Mouse (Mus musculus) G1E (cell line): ENCODE measurements around the gene Capn5. TPM values are rescaled to one million over a fixed set of nuclear protein-coding genes. Genes with fewer than 3 reads are reported as not detected.

ENCODE experiments used
- ATAC-seq: 2 replicates; pipeline ENCODE4 v1.8.0; 2016; ENCODE audit warnings: mild to moderate bottlenecking; ENCODE audit not compliant: insufficient number of reproducible peaks, poor library complexity, low FRiP score, severe bottlenecking; ENCODE audit errors: extremely low read depth
- DNase-seq: peaks from one replicate; pipeline ENCODE4 v3.0.0; 2012; ENCODE audit warnings: low spot score
- H3K27me3 ChIP-seq: 2 replicates; pipeline ENCODE4 v1.6.1; 2012; ENCODE audit warnings: mild to moderate bottlenecking, low read length, inconsistent platforms; ENCODE audit not compliant: insufficient read depth
- H3K36me3 ChIP-seq: replicated peaks from 2 replicates; pipeline ENCODE3; 2012; ENCODE audit warnings: mild to moderate bottlenecking, inconsistent platforms
- H3K4me1 ChIP-seq: 2 replicates; pipeline ENCODE4 v1.6.1; 2012; ENCODE audit warnings: low read depth, low read length, inconsistent platforms, mixed read lengths; ENCODE audit not compliant: insufficient read depth
- H3K4me3 ChIP-seq: 2 replicates; pipeline ENCODE4 v1.5.1; 2012; ENCODE audit warnings: low read depth, mild to moderate bottlenecking, inconsistent platforms, low read length, moderate library complexity, mixed read lengths
- H3K9me3 ChIP-seq: replicated peaks from 2 replicates; pipeline ENCODE4 v1.6.1; 2012; ENCODE audit warnings: inconsistent platforms
- CTCF ChIP-seq: IDR thresholded peaks from 2 replicates; pipeline ENCODE4 v1.5.1; 2012; ENCODE audit warnings: low read depth, low read length, inconsistent platforms, mixed read lengths
- GATA1 ChIP-seq: IDR thresholded peaks from 2 replicates; pipeline ENCODE4 v1.6.1; 2012; ENCODE audit warnings: borderline replicate concordance, low read length, inconsistent platforms, mixed read lengths
- GATA2 ChIP-seq: IDR thresholded peaks from 2 replicates; pipeline ENCODE4 v1.6.1; 2012; ENCODE audit warnings: low read depth, low read length, inconsistent platforms, borderline replicate concordance
- POLR2AphosphoS5 ChIP-seq: IDR thresholded peaks from 2 replicates; pipeline ENCODE4 v1.6.1; 2012; ENCODE audit warnings: low read depth, low read length, inconsistent platforms; ENCODE audit not compliant: insufficient replicate concordance
- TAL1 ChIP-seq: conservative IDR thresholded peaks from 2 replicates; pipeline ENCODE4 v1.6.1; 2012; ENCODE audit warnings: low read depth, low read length, inconsistent platforms, mixed read lengths
- polyA plus RNA-seq: library from polyadenylated mRNA; stranded (reverse); fragments of >175 nt; gene quantifications from 2 replicates; pipeline ENCODE4 v1.2.3, GENCODE M21; 2012
- total RNA-seq, 2 experiments: library from RNA; stranded (forward) in 1 of 2; stranded (reverse) in 1 of 2; fragments of 200-1000 nt in 1 of 2; fragments of >200 nt in 1 of 2; fragmentation: Nextera tagmentation in 1 of 2; gene quantifications; 2 replicates each; pipeline ENCODE4 v1.2.3; 2014 to 2017

Gene Capn5
- total and polyA plus RNA-seq, 3 experiments = 0.03 to 6.5 (median 1.0) TPM

DNA sequence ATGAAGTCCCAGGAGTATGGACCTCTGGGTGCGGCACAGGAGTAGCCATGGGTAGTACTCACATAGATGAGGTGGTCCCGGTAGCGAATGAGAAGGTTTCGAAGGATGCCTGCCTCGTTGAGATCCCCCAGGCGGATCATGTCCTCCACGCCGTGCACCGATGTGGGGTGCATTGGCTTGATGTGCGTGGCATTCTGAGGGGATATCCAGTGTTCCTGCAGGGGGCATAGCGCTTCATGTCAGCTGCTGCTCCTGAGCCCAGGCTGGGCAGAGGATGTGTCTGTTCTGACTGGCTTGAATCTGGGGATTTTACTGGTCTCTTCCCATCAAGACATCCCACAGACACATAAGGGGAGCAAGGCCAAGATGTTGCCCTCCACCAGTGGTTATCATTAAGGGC, 75.6 kb downstream of the Capn5 start:
- Histone ChIP-seq H3K9me3 (peaks cover 1% of the 10 kb centered on the region), H3K36me3 (no peaks in the 10 kb centered on the region), H3K4me1 (0 out of 2 replicates have a peak, but pooled peaks cover 3% of the 10 kb centered on the region), H3K4me3 (no peak overlapping the region), H3K27me3 (peaks cover 19% of the 10 kb centered on the region; the same call in 1 of the 2 replicates)
- ATAC-seq (no peak), DNase-seq (no peak)
- no peak for TF ChIP-seq GATA1
- no peak for TF ChIP-seq TAL1
- no peak for TF ChIP-seq POLR2AphosphoS5
- TF ChIP-seq CTCF = no peak
- no peak for TF ChIP-seq GATA2

- TF ChIP-seq CTCF (no peak), TAL1 (no peak), GATA2 (no peak), POLR2AphosphoS5 (no peak), GATA1 (no peak)
- Histone ChIP-seq H3K27me3 (peaks cover 10% of the 10 kb centered on the region; the same call in 1 of the 2 replicates), H3K4me1 (no peaks in the 10 kb centered on the region), H3K36me3 (no peaks in the 10 kb centered on the region), H3K4me3 (no peak overlapping the region), H3K9me3 (peaks cover 10% of the 10 kb centered on the region)
- no peak for DNase-seq
- no peak for ATAC-seq
Measured at GRCm38 (mm10) chr7:98097557-98097956, 80.5 kb downstream of the Capn5 start.

GRCm38 (mm10) chr7:98095852-98096251, 82.2 kb downstream of the Capn5 start:
- no peaks in the 10 kb centered on the region for H3K4me1 ChIP-seq
- H3K27me3 ChIP-seq = peaks cover 12% of the 10 kb centered on the region; the same call in 1 of the 2 replicates
- no peak overlapping the region for H3K4me3 ChIP-seq
- ATAC-seq = no peak
- no peaks in the 10 kb centered on the region for H3K36me3 ChIP-seq
- DNase-seq = no peak
- H3K9me3 ChIP-seq = peaks cover 10% of the 10 kb centered on the region
- TF ChIP-seq TAL1 = no peak
- no peak for TF ChIP-seq CTCF
- no peak for TF ChIP-seq GATA1
- no peak for TF ChIP-seq POLR2AphosphoS5
- no peak for TF ChIP-seq GATA2

DNA sequence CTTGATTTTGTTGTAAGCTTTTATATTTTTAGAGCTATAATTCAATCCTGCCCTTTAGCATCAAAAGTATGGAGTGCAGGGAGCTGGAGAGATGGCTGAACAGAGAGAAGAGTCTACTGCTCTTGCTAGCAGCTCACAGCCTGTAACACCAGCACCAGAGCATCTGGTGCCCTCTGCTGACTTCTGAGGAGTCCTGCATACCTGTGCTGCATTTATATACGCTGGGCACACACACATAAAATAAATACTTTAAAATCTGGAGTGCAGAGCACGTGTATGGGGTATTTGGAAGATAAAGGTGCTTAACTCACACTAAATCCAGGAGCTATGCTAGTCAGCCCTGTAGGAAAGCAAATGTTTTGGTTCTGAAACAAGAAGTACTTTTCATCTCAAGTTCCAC, 91.7 kb downstream of the Capn5 start:
- TF ChIP-seq TAL1 (no peak), GATA2 (no peak), CTCF (no peak), GATA1 (no peak), POLR2AphosphoS5 (no peak)
- Histone ChIP-seq H3K27me3 (peaks cover 8% of the 10 kb centered on the region), H3K9me3 (no peaks in the 10 kb centered on the region), H3K4me3 (no peak overlapping the region), H3K36me3 (no peaks in the 10 kb centered on the region), H3K4me1 (no peaks in the 10 kb centered on the region)
- ATAC-seq = no peak
- DNase-seq = no peak

- TF ChIP-seq GATA2 (no peak), GATA1 (no peak)
- DNase-seq (no peak), ATAC-seq (no peak)
- no peaks in the 10 kb centered on the region for H3K9me3 ChIP-seq
- H3K36me3 ChIP-seq = no peaks in the 10 kb centered on the region
- no peaks in the 10 kb centered on the region for H3K4me1 ChIP-seq
- peaks cover 8% of the 10 kb centered on the region for H3K27me3 ChIP-seq
- no peak overlapping the region for H3K4me3 ChIP-seq
Measured at GRCm38 (mm10) chr7:98085314-98085713, 92.8 kb downstream of the Capn5 start.

DNA sequence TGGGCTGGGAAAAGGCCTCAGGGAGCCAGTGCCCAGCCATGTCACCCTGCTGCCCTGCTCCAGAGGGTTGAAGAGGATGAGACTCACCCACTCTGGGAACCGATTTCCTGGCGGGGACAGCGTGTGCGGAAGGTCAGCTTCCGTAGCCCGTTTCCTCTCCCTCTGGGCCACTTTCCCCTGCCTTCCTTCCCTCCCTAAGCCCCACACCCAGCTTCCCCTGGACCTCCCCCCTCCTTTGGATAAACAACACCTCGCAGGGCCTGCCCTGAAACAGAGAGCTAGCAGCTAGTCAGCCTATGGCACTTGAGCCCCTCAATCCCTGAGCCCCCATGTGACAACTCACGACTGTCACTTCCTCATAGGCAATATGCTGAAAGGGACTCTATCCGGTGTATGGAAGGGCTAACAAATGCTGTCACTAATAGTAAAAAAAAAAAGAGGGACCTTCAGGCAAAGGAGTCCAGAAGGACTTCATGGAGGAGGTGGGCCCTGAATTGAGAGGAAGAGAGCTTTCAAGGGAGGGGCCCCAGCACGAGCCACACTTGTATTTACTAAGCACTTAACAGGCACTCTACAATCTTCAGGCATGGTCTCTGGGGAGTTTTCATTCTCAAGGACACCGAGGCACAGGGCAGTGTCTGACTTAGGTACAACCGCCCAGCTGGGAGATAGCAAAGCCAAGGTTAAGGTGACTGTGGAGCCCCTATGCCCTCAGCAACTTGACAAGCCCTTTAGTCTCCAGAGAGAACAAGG, 93.4 kb downstream of the Capn5 start:
- ATAC-seq (no peak), DNase-seq (no peak)
- H3K4me1 ChIP-seq = no peaks in the 10 kb centered on the region
- no peak for TF ChIP-seq POLR2AphosphoS5
- no peak for TF ChIP-seq GATA2
- TF ChIP-seq TAL1 = no peak
- no peak for TF ChIP-seq CTCF
- TF ChIP-seq GATA1 = no peak
- no peaks in the 10 kb centered on the region for H3K36me3 ChIP-seq
- H3K9me3 ChIP-seq = no peaks in the 10 kb centered on the region
- H3K4me3 ChIP-seq = no peak overlapping the region
- H3K27me3 ChIP-seq = peaks cover 8% of the 10 kb centered on the region

GRCm38 (mm10) chr7:98082376-98082775, 95.7 kb downstream of the Capn5 start:
- ATAC-seq (no peak), DNase-seq (no peak)
- Histone ChIP-seq H3K36me3 (no peaks in the 10 kb centered on the region), H3K4me3 (no peak overlapping the region), H3K27me3 (peaks cover 9% of the 10 kb centered on the region; the same call in 1 of the 2 replicates), H3K9me3 (no peaks in the 10 kb centered on the region), H3K4me1 (no peaks in the 10 kb centered on the region)
- TF ChIP-seq GATA1 (no peak), GATA2 (no peak), CTCF (no peak), POLR2AphosphoS5 (no peak), TAL1 (no peak)
